Mouse (Mus musculus): ENCODE data around the gene Ltbp4. TPM values are rescaled to one million over a fixed set of nuclear protein-coding genes. Genes with fewer than 3 reads are reported as not detected.
A peak's percentile ranks its signal among the peaks of the same experiment; 100 is the strongest.

Gene Ltbp4
- polyA plus RNA-seq, 1 experiment from 2014 or later, result 55.1 TPM

- Histone ChIP-seq H3K27ac (replicated peaks in 1 of 2; ENCODE audit: control insufficient read depth in 1 of 2, insufficient read depth in 1 of 2, low read depth in 2 of 2, low read length in 2 of 2) (no peak overlapping the region), H3K9me3 (ENCODE audit: control insufficient read depth, low read length) (no peaks in the 10 kb centered on the region), H3K9ac (ENCODE audit: low read length) (no peak overlapping the region), H3K4me1 (ENCODE audit: control insufficient read depth in 2 of 2, insufficient read depth in 2 of 2, low read length in 2 of 2) (peaks cover 8 to 16% of the 10 kb centered on the region in 2 experiments), H3K27me3 (ENCODE audit: control insufficient read depth, insufficient read depth, low read length) (peaks cover 32% of the 10 kb centered on the region), H3K4me2 (ENCODE audit: low read length) (peak overlapping the region; percentile 81), H3K4me3 (ENCODE audit: control insufficient read depth in 1 of 2, insufficient read depth in 1 of 2, low read depth in 1 of 2, low read length in 2 of 2) (peak overlapping the region in 1 of 2 experiments; percentile 14; a peak in 1 of 4 replicates), H3K36me3 (ENCODE audit: control insufficient read depth, insufficient read depth, low read length) (no peaks in the 10 kb centered on the region)
- WGBS, result 49% methylated on average over 6 of the region's 6 CpGs
- ATAC-seq (ENCODE audit: insufficient number of reproducible peaks, insufficient read depth, low FRiP score, low read depth), result no peak
Observed at GRCm38 (mm10) chr7:27360749-27361148, 23.3 kb upstream of the Ltbp4 start.

GRCm38 (mm10) chr7:27359706-27360358, 22.3 kb upstream of the Ltbp4 start:
- Histone ChIP-seq H3K4me2 (ENCODE audit: low read length) (no peak overlapping the region), H3K27me3 (ENCODE audit: control insufficient read depth, insufficient read depth, low read length) (peaks cover 23% of the 10 kb centered on the region), H3K9ac (ENCODE audit: low read length) (no peak overlapping the region), H3K9me3 (ENCODE audit: control insufficient read depth, low read length) (no peaks in the 10 kb centered on the region), H3K36me3 (ENCODE audit: control insufficient read depth, insufficient read depth, low read length) (no peaks in the 10 kb centered on the region), H3K4me1 (ENCODE audit: control insufficient read depth in 2 of 2, insufficient read depth in 2 of 2, low read length in 2 of 2) (peaks cover 8 to 23% of the 10 kb centered on the region in 2 experiments), H3K27ac (replicated peaks in 1 of 2; ENCODE audit: control insufficient read depth in 1 of 2, insufficient read depth in 1 of 2, low read depth in 2 of 2, low read length in 2 of 2) (no peak overlapping the region), H3K4me3 (ENCODE audit: control insufficient read depth in 1 of 2, insufficient read depth in 1 of 2, low read depth in 1 of 2, low read length in 2 of 2) (no peak overlapping the region)
- WGBS, result 82% methylated on average over 9 of the region's 9 CpGs
- no peak for ATAC-seq (ENCODE audit: insufficient number of reproducible peaks, insufficient read depth, low FRiP score, low read depth)

GRCm38 (mm10) chr7:27359162-27359561, 21.7 kb upstream of the Ltbp4 start:
- 64% methylated on average over 2 of the region's 2 CpGs for WGBS
- H3K27ac ChIP-seq (replicated peaks in 1 of 2; ENCODE audit: control insufficient read depth in 1 of 2, insufficient read depth in 1 of 2, low read depth in 2 of 2, low read length in 2 of 2), result no peak overlapping the region
- no peaks in the 10 kb centered on the region for H3K36me3 ChIP-seq (ENCODE audit: control insufficient read depth, insufficient read depth, low read length)
- H3K4me3 ChIP-seq (ENCODE audit: control insufficient read depth in 1 of 2, insufficient read depth in 1 of 2, low read depth in 1 of 2, low read length in 2 of 2), result no peak overlapping the region
- peaks cover 16% of the 10 kb centered on the region for H3K27me3 ChIP-seq (ENCODE audit: control insufficient read depth, insufficient read depth, low read length)
- no peak overlapping the region for H3K9ac ChIP-seq (ENCODE audit: low read length)
- no peak for ATAC-seq (ENCODE audit: insufficient number of reproducible peaks, insufficient read depth, low FRiP score, low read depth)
- no peak overlapping the region for H3K4me2 ChIP-seq (ENCODE audit: low read length)
- no peaks in the 10 kb centered on the region for H3K9me3 ChIP-seq (ENCODE audit: control insufficient read depth, low read length)
- H3K4me1 ChIP-seq (ENCODE audit: control insufficient read depth in 2 of 2, insufficient read depth in 2 of 2, low read length in 2 of 2), result peaks cover 8 to 27% of the 10 kb centered on the region in 2 experiments

GRCm38 (mm10) chr7:27357595-27357978, 20.1 kb upstream of the Ltbp4 start:
- Histone ChIP-seq H3K4me2 (ENCODE audit: low read length) (peak overlapping the region; percentile 91), H3K4me1 (ENCODE audit: control insufficient read depth in 2 of 2, insufficient read depth in 2 of 2, low read length in 2 of 2) (peaks cover 8 to 27% of the 10 kb centered on the region in 2 experiments), H3K27me3 (ENCODE audit: control insufficient read depth, insufficient read depth, low read length) (0 out of 2 replicates have a peak, but pooled peaks cover 4% of the 10 kb centered on the region), H3K9me3 (ENCODE audit: control insufficient read depth, low read length) (no peaks in the 10 kb centered on the region), H3K4me3 (ENCODE audit: control insufficient read depth in 1 of 2, insufficient read depth in 1 of 2, low read depth in 1 of 2, low read length in 2 of 2) (peak overlapping the region; percentile 63 to 67; a peak in 3 of 4 replicates), H3K36me3 (ENCODE audit: control insufficient read depth, insufficient read depth, low read length) (0 out of 2 replicates have a peak, but pooled peaks cover under 1% of the 10 kb centered on the region), H3K27ac (replicated peaks in 1 of 2; ENCODE audit: control insufficient read depth in 1 of 2, insufficient read depth in 1 of 2, low read depth in 2 of 2, low read length in 2 of 2) (peak overlapping the region; percentile 43 to 85), H3K9ac (ENCODE audit: low read length) (peak overlapping the region; percentile 72; the same call in 1 of the 2 replicates)
- ATAC-seq (ENCODE audit: insufficient number of reproducible peaks, insufficient read depth, low FRiP score, low read depth), result no peak
- WGBS, result 24% methylated on average over 3 of the region's 3 CpGs

GRCm38 (mm10) chr7:27356861-27357594, 19.5 kb upstream of the Ltbp4 start, which contains the start of gene Gm20479:
TSS of gene Gm20479 (minus strand) at chr7:27357419.
- no peak for ATAC-seq (ENCODE audit: insufficient number of reproducible peaks, insufficient read depth, low FRiP score, low read depth)
- Histone ChIP-seq H3K4me2 (ENCODE audit: low read length) (peak within 1 kb of the TSS; percentile 91), H3K27me3 (ENCODE audit: control insufficient read depth, insufficient read depth, low read length) (0 out of 2 replicates have a peak, but pooled peaks cover under 1% of the 10 kb centered on the region), H3K27ac (replicated peaks in 1 of 2; ENCODE audit: control insufficient read depth in 1 of 2, insufficient read depth in 1 of 2, low read depth in 2 of 2, low read length in 2 of 2) (peak within 1 kb of the TSS; percentile 71 to 85), H3K36me3 (ENCODE audit: control insufficient read depth, insufficient read depth, low read length) (peaks cover 4% of the 10 kb centered on the region; the same call in 1 of the 2 replicates), H3K9ac (ENCODE audit: low read length) (peak within 1 kb of the TSS; percentile 72), H3K4me3 (ENCODE audit: control insufficient read depth in 1 of 2, insufficient read depth in 1 of 2, low read depth in 1 of 2, low read length in 2 of 2) (peak within 1 kb of the TSS; percentile 63 to 67), H3K4me1 (ENCODE audit: control insufficient read depth in 2 of 2, insufficient read depth in 2 of 2, low read length in 2 of 2) (peaks cover 8 to 27% of the 10 kb centered on the region in 2 experiments), H3K9me3 (ENCODE audit: control insufficient read depth, low read length) (no peaks in the 10 kb centered on the region)
- under 1% methylated on average over 27 of the region's 27 CpGs for WGBS

- Histone ChIP-seq H3K27ac (replicated peaks in 1 of 2; ENCODE audit: control insufficient read depth in 1 of 2, insufficient read depth in 1 of 2, low read depth in 2 of 2, low read length in 2 of 2) (peak overlapping the region; percentile 71 to 85), H3K4me1 (ENCODE audit: control insufficient read depth in 2 of 2, insufficient read depth in 2 of 2, low read length in 2 of 2) (peaks cover 8 to 24% of the 10 kb centered on the region in 2 experiments), H3K9me3 (ENCODE audit: control insufficient read depth, low read length) (no peaks in the 10 kb centered on the region), H3K36me3 (ENCODE audit: control insufficient read depth, insufficient read depth, low read length) (peaks cover 6% of the 10 kb centered on the region; the same call in 1 of the 2 replicates), H3K9ac (ENCODE audit: low read length) (peak overlapping the region; percentile 72), H3K27me3 (ENCODE audit: control insufficient read depth, insufficient read depth, low read length) (no peaks in the 10 kb centered on the region), H3K4me3 (ENCODE audit: control insufficient read depth in 1 of 2, insufficient read depth in 1 of 2, low read depth in 1 of 2, low read length in 2 of 2) (peak overlapping the region; percentile 63 to 67), H3K4me2 (ENCODE audit: low read length) (peak overlapping the region; percentile 91)
- ATAC-seq (ENCODE audit: insufficient number of reproducible peaks, insufficient read depth, low FRiP score, low read depth), result peak; percentile 20
- WGBS, result 3% methylated on average over 16 of the region's 16 CpGs
Observed at GRCm38 (mm10) chr7:27356248-27356647, 18.8 kb upstream of the Ltbp4 start.

- H3K27ac ChIP-seq (replicated peaks in 1 of 2; ENCODE audit: control insufficient read depth in 1 of 2, insufficient read depth in 1 of 2, low read depth in 2 of 2, low read length in 2 of 2), result peak within 1 kb of the TSS; percentile 71 to 85
- ATAC-seq (ENCODE audit: insufficient number of reproducible peaks, insufficient read depth, low FRiP score, low read depth), result peak; percentile 90
- 1% methylated on average over 34 of the region's 34 CpGs for WGBS
Observed at GRCm38 (mm10) chr7:27355745-27356240, 18.3 kb upstream of the Ltbp4 start, which contains the start of gene Shkbp1. TSS of gene Shkbp1 (minus strand) at chr7:27356019.

More at GRCm38 (mm10) chr7:27355745-27356240, 18.3 kb upstream of the Ltbp4 start, which contains the start of gene Shkbp1:
- Histone ChIP-seq H3K9ac (ENCODE audit: low read length) (peak within 1 kb of the TSS; percentile 75), H3K9me3 (ENCODE audit: control insufficient read depth, low read length) (no peaks in the 10 kb centered on the region), H3K27me3 (ENCODE audit: control insufficient read depth, insufficient read depth, low read length) (no peaks in the 10 kb centered on the region), H3K4me2 (ENCODE audit: low read length) (peak within 1 kb of the TSS; percentile 91), H3K4me3 (ENCODE audit: control insufficient read depth in 1 of 2, insufficient read depth in 1 of 2, low read depth in 1 of 2, low read length in 2 of 2) (peak within 1 kb of the TSS; percentile 63 to 67), H3K36me3 (ENCODE audit: control insufficient read depth, insufficient read depth, low read length) (peaks cover 8% of the 10 kb centered on the region), H3K4me1 (ENCODE audit: control insufficient read depth in 2 of 2, insufficient read depth in 2 of 2, low read length in 2 of 2) (peaks cover 8 to 22% of the 10 kb centered on the region in 2 experiments)

Data from heart, embryonic 14.5 days (tissue).